Mouse (Mus musculus): ENCODE measurements around the gene Cdcp1. TPM values are rescaled to one million over a fixed set of nuclear protein-coding genes. Genes with fewer than 3 reads are reported as not detected.

The Cdcp1 gene
- polyA plus RNA-seq, 1 experiment from 2014 or later = 0.47 TPM

GRCm38 (mm10) chr9:123158125-123158836 is 57.6 kb downstream of the Cdcp1 start:
- Histone ChIP-seq H3K4me1 (peaks cover 7% of the 10 kb centered on the region), H3K27ac (replicated peaks) (no peak overlapping the region), H3K9me3 (replicated peaks) (no peaks in the 10 kb centered on the region), H3K4me3 (no peak overlapping the region), H3K36me3 (no peaks in the 10 kb centered on the region), H3K27me3 (ENCODE audit: low read depth, poor library complexity, severe bottlenecking) (peaks cover 12% of the 10 kb centered on the region)
- no peak for DNase-seq (ENCODE audit: low spot score)
- 58% methylated on average over 8 of the region's 8 CpGs for WGBS

DNA sequence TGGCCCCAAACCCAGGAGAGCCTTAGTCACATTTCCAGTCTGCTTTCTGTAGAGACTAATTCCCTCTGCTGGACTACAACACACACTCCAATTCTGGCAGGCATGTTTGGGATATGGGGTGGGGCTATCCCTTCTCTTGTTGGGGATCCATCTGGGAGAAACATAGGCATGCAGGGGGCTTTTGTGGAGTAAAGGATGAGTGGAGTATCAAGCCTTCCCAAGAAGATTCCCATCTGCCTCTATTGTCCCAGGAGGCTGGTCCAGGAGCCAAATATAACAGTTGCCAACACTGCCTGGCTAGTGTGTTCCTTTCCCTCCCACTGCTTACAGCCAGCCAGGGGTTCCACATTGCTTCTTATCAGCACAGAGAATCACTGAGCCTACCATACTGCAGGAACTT is 58.1 kb downstream of the Cdcp1 start:
- DNase-seq (ENCODE audit: low spot score) = no peak
- Histone ChIP-seq H3K4me1 (peaks cover 7% of the 10 kb centered on the region), H3K27ac (replicated peaks) (no peak overlapping the region), H3K4me3 (no peak overlapping the region), H3K27me3 (ENCODE audit: low read depth, poor library complexity, severe bottlenecking) (peaks cover 12% of the 10 kb centered on the region), H3K9me3 (replicated peaks) (no peaks in the 10 kb centered on the region), H3K36me3 (no peaks in the 10 kb centered on the region)

- Histone ChIP-seq H3K9me3 (replicated peaks) (no peaks in the 10 kb centered on the region), H3K36me3 (no peaks in the 10 kb centered on the region), H3K4me3 (peak overlapping the region; percentile 30), H3K4me1 (peaks cover 7% of the 10 kb centered on the region), H3K27me3 (ENCODE audit: low read depth, poor library complexity, severe bottlenecking) (peaks cover 12% of the 10 kb centered on the region), H3K27ac (replicated peaks) (peak overlapping the region; percentile 4; the same call in 1 of the 2 replicates)
- 32% methylated on average over 30 of the region's 30 CpGs for WGBS
- peak; percentile 30 for DNase-seq (ENCODE audit: low spot score)
Observed at GRCm38 (mm10) chr9:123156910-123157361, 58.9 kb downstream of the Cdcp1 start.

DNA sequence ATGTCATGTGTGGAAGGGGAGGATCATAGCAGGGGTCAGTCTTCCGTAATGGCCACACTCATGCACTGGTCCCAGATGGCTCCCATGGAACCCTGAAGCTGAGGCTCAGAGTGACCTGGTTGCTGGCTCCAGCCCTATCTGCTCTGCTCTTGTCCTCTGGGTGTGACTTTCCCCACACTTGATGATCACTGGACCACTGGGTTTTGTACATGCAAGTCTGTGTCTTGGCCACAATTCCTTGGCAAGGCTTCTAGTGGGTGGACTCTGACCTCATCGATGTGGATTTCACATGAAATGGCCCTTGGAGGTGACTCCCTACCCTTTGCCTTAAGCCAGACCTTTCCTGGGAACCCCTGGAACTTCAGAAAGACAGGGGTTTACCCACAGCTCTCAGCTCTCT is 62.7 kb downstream of the Cdcp1 start:
- no peak for DNase-seq (ENCODE audit: low spot score)
- no peaks in the 10 kb centered on the region for H3K9me3 ChIP-seq (replicated peaks)
- H3K27ac ChIP-seq (replicated peaks) = no peak overlapping the region
- peaks cover 7% of the 10 kb centered on the region for H3K4me1 ChIP-seq
- no peak overlapping the region for H3K4me3 ChIP-seq
- WGBS = 95% methylated on average over 2 of the region's 2 CpGs
- H3K27me3 ChIP-seq (ENCODE audit: low read depth, poor library complexity, severe bottlenecking) = peaks cover 10% of the 10 kb centered on the region
- H3K36me3 ChIP-seq = no peaks in the 10 kb centered on the region

DNA sequence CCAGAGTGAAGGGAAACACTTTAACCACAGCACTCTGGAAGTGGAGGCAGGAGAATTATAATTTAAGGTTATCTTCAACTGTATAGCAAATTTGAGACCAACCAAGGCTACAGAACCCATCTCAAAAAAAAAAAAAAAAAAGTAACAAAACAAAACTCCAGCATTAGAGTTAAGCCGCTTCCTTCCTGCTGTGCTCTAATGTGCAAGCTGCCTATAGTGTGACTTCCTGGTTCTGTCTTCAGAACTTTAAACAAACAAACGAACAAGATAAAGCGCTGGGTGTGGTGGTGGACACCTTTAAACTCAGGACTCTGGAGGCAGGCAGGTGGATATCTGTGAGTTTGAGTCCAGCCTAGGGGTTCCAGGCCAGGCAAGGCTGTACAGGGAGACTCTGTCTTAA is 63.8 kb downstream of the Cdcp1 start:
- Histone ChIP-seq H3K27me3 (ENCODE audit: low read depth, poor library complexity, severe bottlenecking) (peaks cover 6% of the 10 kb centered on the region; the same call in 1 of the 2 replicates), H3K4me3 (no peak overlapping the region), H3K27ac (replicated peaks) (no peak overlapping the region), H3K36me3 (no peaks in the 10 kb centered on the region), H3K9me3 (replicated peaks) (no peaks in the 10 kb centered on the region), H3K4me1 (peaks cover 6% of the 10 kb centered on the region)
- no peak for DNase-seq (ENCODE audit: low spot score)
- WGBS = 78% methylated on average over 3 of the region's 3 CpGs

- no peak for DNase-seq (ENCODE audit: low spot score)
- no peak overlapping the region for H3K27ac ChIP-seq (replicated peaks)
- peaks cover 1% of the 10 kb centered on the region; the same call in 1 of the 2 replicates for H3K4me1 ChIP-seq
- H3K9me3 ChIP-seq (replicated peaks) = no peaks in the 10 kb centered on the region
- no peaks in the 10 kb centered on the region for H3K36me3 ChIP-seq
- WGBS = 74% methylated on average over 1 of the region's 1 CpGs
- H3K4me3 ChIP-seq = no peak overlapping the region
- H3K27me3 ChIP-seq (ENCODE audit: low read depth, poor library complexity, severe bottlenecking) = peaks cover 4% of the 10 kb centered on the region; the same call in 1 of the 2 replicates
Observed at GRCm38 (mm10) chr9:123151561-123151960, 64.3 kb downstream of the Cdcp1 start.

GRCm38 (mm10) chr9:123150241-123151020 is 65.4 kb downstream of the Cdcp1 start, which contains the start of gene Clec3b:
Gene Clec3b, plus strand, starts transcription at chr9:123150946.
- H3K4me3 ChIP-seq = no peak within 1 kb of the TSS
- H3K4me1 ChIP-seq = no peaks in the 10 kb centered on the region
- peaks cover 7% of the 10 kb centered on the region; the same call in 1 of the 2 replicates for H3K9me3 ChIP-seq (replicated peaks)
- peaks cover 6% of the 10 kb centered on the region for H3K36me3 ChIP-seq
- no peak for DNase-seq (ENCODE audit: low spot score)
- H3K27ac ChIP-seq (replicated peaks) = no peak within 1 kb of the TSS
- 87% methylated on average over 5 of the region's 5 CpGs for WGBS
- H3K27me3 ChIP-seq (ENCODE audit: low read depth, poor library complexity, severe bottlenecking) = no peaks in the 10 kb centered on the region

- H3K27ac ChIP-seq (replicated peaks) = no peak overlapping the region
- H3K4me1 ChIP-seq = no peaks in the 10 kb centered on the region
- peaks cover 23% of the 10 kb centered on the region for H3K36me3 ChIP-seq
- no peaks in the 10 kb centered on the region for H3K27me3 ChIP-seq (ENCODE audit: low read depth, poor library complexity, severe bottlenecking)
- no peak overlapping the region for H3K4me3 ChIP-seq
- 77% methylated on average over 5 of the region's 5 CpGs for WGBS
- DNase-seq (ENCODE audit: low spot score) = no peak
- peaks cover 20% of the 10 kb centered on the region; the same call in 1 of the 2 replicates for H3K9me3 ChIP-seq (replicated peaks)
Observed at GRCm38 (mm10) chr9:123148430-123148829, 67.4 kb downstream of the Cdcp1 start.

DNA sequence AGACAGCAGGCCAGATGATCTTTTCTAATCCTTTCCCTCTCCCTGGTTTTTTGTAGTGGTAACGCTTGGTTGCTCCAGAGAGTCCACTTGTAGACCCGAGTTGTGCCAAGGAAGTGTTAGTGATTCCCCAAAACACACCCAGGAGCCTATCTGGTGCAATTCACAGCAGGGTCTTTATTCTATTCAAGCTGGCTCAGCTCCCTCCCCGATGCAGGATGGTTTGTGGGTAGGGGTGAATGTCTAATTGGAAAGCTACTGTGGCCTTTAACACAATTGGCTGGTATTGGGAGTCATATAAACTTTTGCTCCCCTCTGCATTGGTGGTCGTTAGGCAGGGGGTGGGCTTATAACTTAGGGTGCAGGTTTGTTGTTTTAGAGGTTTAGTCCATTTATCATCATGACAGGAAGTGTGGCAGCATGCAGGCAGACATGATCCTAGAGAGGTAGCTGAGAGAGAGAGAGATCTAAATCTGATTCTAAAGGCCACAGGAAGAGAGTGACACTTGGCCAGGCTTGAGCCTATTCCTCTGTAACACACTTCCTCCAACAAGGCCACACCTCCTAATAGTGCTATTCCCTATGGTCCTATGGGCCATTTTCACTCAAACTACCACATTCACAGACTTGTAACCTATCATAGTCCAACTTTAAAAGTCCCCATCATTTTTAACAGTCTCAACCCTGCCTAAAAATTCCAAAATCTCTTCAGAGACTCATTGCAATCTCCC is 75.8 kb downstream of the Cdcp1 start:
- H3K36me3 ChIP-seq = peaks cover 95% of the 10 kb centered on the region
- 89% methylated on average over 4 of the region's 4 CpGs for WGBS
- H3K4me3 ChIP-seq = no peak overlapping the region
- no peaks in the 10 kb centered on the region for H3K4me1 ChIP-seq
- H3K27ac ChIP-seq (replicated peaks) = no peak overlapping the region
- DNase-seq (ENCODE audit: low spot score) = no peak
- H3K9me3 ChIP-seq (replicated peaks) = peaks cover 20% of the 10 kb centered on the region; the same call in 1 of the 2 replicates
- no peaks in the 10 kb centered on the region for H3K27me3 ChIP-seq (ENCODE audit: low read depth, poor library complexity, severe bottlenecking)

DNA sequence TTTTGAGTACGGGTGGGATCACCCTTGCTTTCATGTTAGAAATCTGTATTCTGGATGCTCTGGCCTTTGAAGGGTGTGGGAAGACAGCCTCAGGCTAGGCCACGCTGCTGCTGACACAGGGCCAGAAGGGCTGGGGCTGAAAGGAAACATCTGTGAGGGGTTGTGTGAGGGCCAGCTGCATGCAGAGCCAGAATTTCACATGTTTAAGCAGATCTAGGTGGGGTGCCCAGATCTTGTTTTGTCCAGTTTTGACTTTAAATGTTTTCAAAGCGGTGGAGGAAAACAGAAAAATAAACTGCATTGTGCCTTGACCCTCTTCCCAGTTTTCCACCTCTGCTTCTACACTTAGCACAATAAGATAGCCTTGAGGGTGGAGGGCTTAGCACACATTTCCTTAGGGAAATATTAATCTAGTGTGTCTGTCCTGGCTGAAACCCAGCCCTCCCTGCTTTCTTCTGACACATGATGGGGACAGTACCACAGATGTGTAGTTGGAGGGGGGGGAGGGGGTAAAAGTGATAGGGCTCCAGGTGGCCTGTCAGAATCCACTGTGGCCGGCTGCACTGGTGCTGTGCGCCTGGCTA is 76.9 kb downstream of the Cdcp1 start:
- Histone ChIP-seq H3K36me3 (peaks cover 99% of the 10 kb centered on the region), H3K27ac (replicated peaks) (no peak overlapping the region), H3K4me3 (no peak overlapping the region), H3K4me1 (no peaks in the 10 kb centered on the region), H3K27me3 (ENCODE audit: low read depth, poor library complexity, severe bottlenecking) (no peaks in the 10 kb centered on the region), H3K9me3 (replicated peaks) (peaks cover 15% of the 10 kb centered on the region; the same call in 1 of the 2 replicates)
- WGBS = 85% methylated on average over 5 of the region's 5 CpGs
- DNase-seq (ENCODE audit: low spot score) = no peak

GRCm38 (mm10) chr9:123136953-123137682 is 78.7 kb downstream of the Cdcp1 start:
- no peaks in the 10 kb centered on the region for H3K4me1 ChIP-seq
- peaks cover 8% of the 10 kb centered on the region; the same call in 1 of the 2 replicates for H3K9me3 ChIP-seq (replicated peaks)
- no peak overlapping the region for H3K27ac ChIP-seq (replicated peaks)
- H3K4me3 ChIP-seq = no peak overlapping the region
- DNase-seq (ENCODE audit: low spot score) = no peak
- 93% methylated on average over 7 of the region's 7 CpGs for WGBS
- H3K27me3 ChIP-seq (ENCODE audit: low read depth, poor library complexity, severe bottlenecking) = no peaks in the 10 kb centered on the region
- H3K36me3 ChIP-seq = peaks cover 100% of the 10 kb centered on the region

- WGBS = 93% methylated on average over 3 of the region's 3 CpGs
- DNase-seq (ENCODE audit: low spot score) = no peak
- H3K4me1 ChIP-seq = no peaks in the 10 kb centered on the region
- H3K27me3 ChIP-seq (ENCODE audit: low read depth, poor library complexity, severe bottlenecking) = no peaks in the 10 kb centered on the region
- H3K4me3 ChIP-seq = no peak overlapping the region
- H3K36me3 ChIP-seq = peaks cover 100% of the 10 kb centered on the region
- no peak overlapping the region for H3K27ac ChIP-seq (replicated peaks)
- H3K9me3 ChIP-seq (replicated peaks) = no peaks in the 10 kb centered on the region
Observed at GRCm38 (mm10) chr9:123132994-123133393, 82.8 kb downstream of the Cdcp1 start.

All from midbrain, embryonic 10.5 days (tissue).